Mouse (Mus musculus) ES-CJ7 (cell line): ENCODE results near the gene Sox6.
A peak's percentile ranks its signal among the peaks of the same experiment; 100 is the strongest.

ENCODE experiments used
- DNase-seq: peaks from one replicate; pipeline ENCODE4 v3.0.0; 2011; ENCODE audit warnings: low read depth, low spot score

Gene Sox6

DNA sequence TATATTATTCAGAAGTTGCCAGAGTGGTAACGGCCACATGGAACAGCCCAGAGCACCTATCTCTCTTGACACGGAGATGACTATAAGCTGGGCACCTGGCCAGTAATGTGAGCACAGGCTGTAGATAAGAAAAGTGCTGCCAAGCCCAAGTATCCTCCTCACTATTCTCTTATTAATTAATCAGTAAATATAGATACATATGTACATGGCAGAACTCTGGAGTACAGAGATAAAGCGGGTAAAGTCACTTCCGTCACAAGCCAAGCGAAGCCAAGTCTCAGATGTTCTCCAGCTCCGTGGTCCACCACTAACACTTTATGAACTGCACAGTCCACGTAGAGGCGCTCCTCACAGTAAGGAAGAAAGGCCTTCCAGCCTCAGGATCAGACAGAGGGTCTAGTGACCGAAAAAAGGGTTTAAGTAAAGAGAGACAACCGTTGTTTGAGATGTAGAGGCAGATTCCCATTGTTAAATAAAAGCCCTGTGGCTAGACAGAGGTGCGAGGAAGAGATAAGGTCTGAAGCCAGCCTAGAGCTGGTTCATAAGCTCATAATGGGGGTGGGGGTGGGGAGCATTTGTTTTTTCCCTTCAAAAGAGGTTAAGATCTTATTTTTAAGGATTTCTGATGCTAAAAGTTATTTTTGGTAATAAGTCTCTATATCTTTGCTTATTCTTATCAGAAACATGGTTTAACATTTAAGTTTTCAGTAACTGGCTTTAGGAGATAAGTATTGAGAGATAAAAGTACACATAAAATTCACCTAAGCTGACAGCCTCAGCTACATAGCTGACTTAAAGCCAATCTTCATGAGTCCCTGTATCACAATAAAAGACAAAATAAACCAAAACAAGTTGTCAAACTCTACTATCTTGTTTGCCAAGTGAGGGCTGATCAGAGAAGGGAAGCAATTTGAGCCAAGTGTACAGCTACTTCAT, 207.4 kb downstream of the Sox6 start:
- DNase-seq: no peak

- no peak for DNase-seq
These were observed 208.2 kb downstream of the Sox6 start for GRCm38 (mm10) chr7:115830366-115830765.

- no peak for DNase-seq
These were observed 208.8 kb downstream of the Sox6 start for GRCm38 (mm10) chr7:115829756-115830155.

- no peak for DNase-seq
These were observed 209.3 kb downstream of the Sox6 start for GRCm38 (mm10) chr7:115829260-115829659.

- no peak for DNase-seq
These were observed 213.3 kb downstream of the Sox6 start for GRCm38 (mm10) chr7:115825295-115825694.

DNA sequence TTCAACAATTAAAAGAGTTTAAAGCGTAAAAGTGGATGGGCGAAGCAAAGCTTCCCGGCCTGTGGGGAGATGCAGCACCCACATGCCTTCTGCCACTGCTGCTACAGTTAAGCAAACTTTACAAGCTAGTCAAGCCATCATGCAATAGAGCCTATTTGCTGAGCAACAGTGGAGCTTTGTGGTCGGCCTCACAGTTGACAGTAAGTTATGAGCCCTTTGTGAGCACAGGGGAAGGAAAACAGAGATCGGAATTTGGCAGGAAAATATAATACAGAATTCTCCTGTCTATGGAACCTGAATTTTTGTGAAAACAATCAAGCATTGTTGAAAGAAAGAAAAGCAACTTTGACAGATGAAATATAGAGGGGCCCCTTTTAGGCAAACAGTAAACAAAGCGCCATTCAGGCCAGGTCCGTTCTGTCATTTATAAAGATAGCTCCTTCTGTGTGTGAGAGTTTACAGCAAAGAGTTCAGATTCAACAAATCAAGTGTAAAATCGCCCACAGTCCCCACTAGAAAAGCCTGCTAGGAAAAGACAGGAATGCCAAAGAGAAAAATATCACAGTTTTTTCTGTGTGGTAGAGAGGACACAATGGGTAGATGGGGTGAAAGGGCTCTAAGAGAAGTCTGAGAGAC, 213.9 kb downstream of the Sox6 start:
- no peak for DNase-seq

DNA sequence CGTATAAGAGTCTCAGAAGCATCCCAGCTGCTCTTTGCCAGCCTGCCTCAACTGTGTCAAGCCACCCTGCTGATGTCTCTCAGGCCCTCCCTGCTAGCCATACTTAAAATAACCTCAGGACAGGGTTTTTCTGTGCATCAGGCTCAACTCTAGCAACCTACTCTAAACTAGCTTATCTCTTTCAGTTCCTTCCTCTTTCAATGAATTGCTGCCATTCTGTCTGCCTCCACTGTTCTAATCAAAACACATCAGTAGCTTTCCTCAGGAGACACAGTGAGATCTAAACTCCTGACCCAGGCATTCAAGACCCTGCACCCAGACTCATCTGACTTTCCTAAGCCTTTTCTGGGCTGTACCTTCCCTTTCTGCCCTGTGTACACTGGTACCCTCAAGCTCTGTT, 219.5 kb downstream of the Sox6 start:
- DNase-seq: no peak

DNA sequence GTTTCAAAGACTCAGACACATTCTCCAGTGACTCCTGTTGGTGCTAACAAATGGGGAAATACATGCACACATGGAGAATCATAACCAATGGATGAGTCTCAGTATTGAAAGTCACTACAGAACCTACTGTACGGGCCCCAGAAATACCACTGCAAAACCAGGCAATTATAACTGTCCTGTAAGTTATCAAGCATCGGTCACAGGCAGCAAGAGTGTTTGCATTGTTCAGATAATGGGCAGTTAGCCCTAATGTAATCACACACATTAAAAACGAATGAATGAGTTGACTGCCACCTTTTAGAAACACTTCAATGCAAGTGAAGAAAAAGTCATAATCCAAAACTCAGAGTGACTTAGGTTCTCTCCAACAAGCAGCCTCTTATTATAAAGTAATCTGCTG, 235.3 kb downstream of the Sox6 start:
- DNase-seq: no peak

- DNase-seq: no peak
These were observed 244.3 kb downstream of the Sox6 start for GRCm38 (mm10) chr7:115794139-115794858.

DNA sequence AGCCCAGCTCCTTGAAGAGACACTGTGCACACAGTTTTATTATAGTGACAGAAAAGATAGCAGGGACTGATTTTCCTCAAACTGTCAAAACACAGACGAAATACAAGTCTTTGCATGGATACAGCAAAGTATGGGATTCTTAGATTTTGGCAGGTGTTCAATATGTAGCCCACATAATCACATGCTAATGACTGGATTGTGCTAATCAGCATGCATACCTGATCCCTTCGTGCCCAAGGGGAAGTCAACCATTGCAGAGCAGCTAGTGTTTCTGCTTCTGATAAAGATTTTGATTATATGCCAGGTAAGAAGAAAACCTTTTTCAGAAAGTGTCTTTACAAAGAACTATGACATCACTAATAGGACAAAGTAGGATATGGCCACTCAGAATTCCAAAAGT, 245.8 kb downstream of the Sox6 start:
- no peak for DNase-seq

DNA sequence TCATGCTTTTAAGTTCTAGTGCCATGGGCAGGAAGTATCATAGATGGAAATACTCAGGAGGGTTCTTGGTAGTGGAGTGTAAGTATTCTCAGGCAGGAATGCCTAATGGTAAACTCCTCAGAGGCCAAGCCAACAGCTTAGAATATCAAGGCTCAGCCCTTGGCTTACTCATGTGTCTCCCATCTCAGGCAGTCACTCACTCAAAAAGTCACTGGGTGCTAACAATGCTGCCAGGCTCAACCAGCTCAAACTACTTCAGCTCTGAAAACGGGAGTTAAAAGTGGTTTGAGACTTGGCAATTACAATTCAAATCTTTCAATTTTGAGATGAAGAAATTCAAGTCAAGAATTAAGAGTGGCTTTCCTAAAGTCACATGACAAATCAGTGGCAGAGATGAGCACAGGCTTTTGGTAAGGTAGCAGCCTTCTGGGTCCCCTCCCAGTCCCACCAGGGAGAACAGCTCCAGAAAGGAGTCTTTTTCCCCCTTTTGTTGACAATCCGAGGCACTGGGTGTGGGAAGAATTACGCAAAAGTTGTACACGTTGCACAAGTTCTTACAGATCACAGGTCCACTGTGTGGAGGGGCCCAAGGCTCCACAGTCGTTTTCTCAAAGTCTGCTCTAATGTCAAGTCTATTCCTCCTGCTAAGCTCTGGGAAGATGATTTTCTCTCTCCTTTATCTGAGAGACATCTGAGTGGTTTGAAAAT, 249.3 kb downstream of the Sox6 start:
- no peak for DNase-seq

DNA sequence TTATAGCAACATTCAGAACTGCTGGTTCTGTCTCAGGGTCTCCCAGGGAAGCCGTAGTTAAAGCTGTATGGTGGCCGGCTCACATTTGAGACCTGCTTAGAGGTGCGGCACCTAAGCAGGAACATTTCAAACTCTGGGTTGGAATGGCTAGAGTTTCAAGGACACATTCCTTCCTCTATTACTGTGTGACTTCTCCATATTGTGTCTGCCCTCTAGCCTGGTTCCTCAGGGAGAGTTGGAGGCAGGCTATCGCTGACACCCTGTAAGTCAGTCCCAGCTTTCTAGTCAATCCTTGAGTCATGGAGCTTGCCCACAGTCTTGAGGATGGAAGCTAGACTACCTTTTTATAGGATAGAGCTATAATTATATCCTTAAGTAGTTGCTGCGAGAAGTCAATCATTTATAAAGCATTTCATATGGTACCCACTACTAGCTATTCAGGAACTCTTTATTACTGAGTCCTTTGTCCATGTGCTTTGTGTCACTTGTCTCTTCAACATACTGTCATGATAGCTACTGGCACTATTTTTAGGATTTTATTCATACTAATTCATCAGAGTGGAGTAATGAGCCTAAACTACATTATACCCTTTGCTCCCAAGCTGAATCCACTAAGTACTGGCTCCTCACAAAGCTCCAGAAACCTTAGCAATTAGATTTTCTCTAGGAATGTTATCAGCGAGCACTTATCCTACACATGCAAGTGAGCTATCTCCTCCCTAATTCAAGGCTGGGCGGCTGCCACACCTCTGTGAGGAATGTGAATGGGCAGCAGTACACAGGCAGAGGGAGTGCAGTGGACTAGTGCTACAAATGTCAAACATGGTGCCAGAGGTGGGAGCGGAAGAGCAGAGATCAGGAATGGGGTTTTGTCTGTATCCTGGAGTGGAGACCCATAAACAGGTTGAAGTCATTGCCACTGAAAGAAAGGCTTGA, 254.3 kb downstream of the Sox6 start:
- peak; percentile 39 for DNase-seq

DNA sequence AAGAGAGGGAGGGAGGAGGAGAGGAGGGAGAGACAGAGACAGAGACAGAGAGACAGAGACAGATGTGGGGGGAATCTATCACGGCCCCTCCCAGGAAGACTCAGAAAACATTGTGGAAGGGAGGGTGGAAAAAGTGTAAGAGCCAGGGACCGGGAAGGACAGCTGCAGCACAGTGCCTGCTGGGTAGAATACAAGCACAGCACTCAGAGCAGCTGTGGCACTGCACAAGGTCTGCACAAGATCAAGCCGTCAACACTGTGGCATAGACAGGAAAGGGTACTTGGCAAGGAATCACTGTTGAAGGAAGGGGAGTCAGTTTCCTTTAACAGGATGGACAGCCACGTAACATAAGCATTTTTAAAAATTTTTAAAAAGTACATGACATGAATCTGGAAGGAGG, 258.4 kb downstream of the Sox6 start:
- DNase-seq: no peak

- DNase-seq: no peak
These were observed 259.1 kb downstream of the Sox6 start for GRCm38 (mm10) chr7:115779544-115779943.

DNA sequence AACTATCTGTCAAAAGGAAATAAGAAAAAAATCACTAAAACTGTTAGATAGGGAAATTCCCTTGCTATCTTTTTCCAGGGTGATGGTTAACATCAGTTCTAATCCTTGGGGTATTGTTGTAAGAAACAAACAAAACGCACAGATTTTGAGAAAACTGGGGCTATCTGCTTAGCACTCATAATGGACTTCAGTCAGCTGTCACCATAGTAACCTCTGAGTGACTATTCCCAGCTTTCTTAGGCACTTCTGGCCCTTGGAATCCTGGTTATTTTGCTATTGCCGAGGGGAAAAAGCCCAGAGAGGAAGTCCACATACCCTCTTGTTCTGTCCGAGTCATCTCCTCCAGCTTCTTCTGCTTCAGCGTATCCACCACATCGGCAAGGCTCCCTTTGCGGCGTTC, 261.9 kb downstream of the Sox6 start:
- DNase-seq: no peak

DNA sequence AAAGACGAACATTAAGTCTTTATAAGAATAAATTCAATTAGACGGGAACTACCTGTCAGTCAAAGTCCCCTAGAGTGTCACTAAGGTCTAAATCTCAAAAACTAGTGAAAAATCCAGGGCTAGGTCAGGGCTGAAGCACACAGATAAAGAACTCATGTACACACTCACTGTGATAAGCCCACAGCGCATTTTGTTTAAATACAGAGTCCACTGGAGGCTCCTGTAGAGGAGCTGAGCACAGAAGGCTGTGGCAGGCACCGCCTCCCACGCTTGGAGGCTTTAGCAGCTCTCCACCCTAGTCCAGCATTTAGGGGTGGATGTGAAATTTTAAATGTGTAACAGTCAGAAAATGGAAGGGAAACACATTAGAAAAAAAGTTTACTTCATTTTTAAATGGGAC, 262.3 kb downstream of the Sox6 start:
- no peak for DNase-seq

DNA sequence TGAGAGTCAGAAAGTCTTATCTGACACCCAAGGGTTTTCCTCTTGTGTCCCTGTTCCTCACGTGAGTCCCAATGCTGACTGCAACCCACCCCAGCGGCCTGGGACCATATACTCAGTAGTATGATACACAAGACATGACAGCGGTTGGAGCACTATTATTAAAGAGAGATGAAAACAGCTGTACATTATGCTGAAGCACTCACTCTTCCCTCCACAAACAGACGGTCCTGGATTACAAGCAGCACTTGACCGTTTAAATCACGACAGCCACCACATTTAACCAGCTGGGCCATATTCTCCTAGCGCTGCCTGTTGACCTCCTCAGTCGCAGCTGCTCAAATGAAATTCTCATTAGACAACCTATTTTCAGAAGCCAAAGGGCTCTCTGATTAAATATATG, 272.3 kb downstream of the Sox6 start:
- DNase-seq: no peak

GRCm38 (mm10) chr7:115763851-115764250, 274.7 kb downstream of the Sox6 start:
- no peak for DNase-seq

- DNase-seq: no peak
These were observed 280.4 kb downstream of the Sox6 start for GRCm38 (mm10) chr7:115758172-115758571.

DNA sequence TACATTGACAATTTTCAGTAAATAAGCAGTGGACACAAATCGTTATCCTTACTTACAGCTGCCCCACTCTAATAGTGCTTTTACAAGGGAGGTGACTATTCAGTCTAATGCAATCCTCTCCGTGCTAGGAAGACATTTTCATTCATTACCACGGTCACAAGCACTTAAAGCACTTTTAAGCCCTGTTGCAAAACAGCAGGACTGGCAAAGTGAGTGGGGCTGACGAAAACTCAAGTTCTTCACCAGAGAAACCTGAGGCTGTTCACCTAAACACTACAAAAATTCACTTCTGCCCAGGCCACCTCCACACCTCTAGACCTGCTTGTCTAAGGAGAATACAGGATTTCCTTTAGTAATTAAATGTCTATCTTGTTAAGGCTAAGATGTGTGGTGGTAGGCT, 283.3 kb downstream of the Sox6 start:
- DNase-seq: no peak

DNA sequence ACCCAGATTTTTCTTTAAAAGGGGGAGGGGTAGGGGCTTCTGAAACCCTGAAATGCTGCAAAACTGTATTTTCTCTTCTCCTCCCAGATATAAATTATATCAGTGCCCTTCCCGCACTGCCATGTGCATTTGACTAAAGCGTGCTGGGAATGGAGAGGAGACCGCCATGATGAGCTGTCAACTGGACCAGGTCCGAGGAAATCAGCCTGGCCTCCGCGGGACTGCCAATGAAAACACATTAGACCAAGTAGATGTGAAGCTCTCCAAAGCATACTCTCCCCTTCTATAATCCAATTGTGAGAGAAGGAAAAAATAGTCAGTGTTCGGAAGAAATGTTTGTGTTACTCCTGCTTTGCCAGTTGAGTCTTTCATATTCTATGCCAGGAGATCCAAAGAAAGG, 284.4 kb downstream of the Sox6 start:
- DNase-seq: no peak
